Mouse (Mus musculus): ENCODE results near the gene Moxd2. TPM values are rescaled to one million over a fixed set of nuclear protein-coding genes. Genes with fewer than 3 reads are reported as not detected.

Moxd2 gene
- polyA plus RNA-seq, 1 experiment from 2014 or later = not detected

Other genes with a start within 250 kb of the Moxd2 start
- gene Prss58, start 12.9 kb upstream of the Moxd2 start, polyA plus RNA-seq (2014; fragmentation: Nextera tagmentation; extraction: Ambion mirVana) = not detected in 2 replicates
- gene 1700074P13Rik, start 53.1 kb upstream of the Moxd2 start, polyA plus RNA-seq (2014; fragmentation: Nextera tagmentation; extraction: Ambion mirVana) = not detected in 2 replicates
- not detected in 2 replicates for gene Gm4744, start 64.4 kb upstream of the Moxd2 start, polyA plus RNA-seq (2014; fragmentation: Nextera tagmentation; extraction: Ambion mirVana)
- not detected in 2 replicates for gene 1810009J06Rik, start 77.3 kb upstream of the Moxd2 start, polyA plus RNA-seq (2014; fragmentation: Nextera tagmentation; extraction: Ambion mirVana)
- not detected in 2 replicates for gene Gm2663, start 112.0 kb upstream of the Moxd2 start, polyA plus RNA-seq (2014; fragmentation: Nextera tagmentation; extraction: Ambion mirVana)
- gene 2210010C04Rik, start 148.0 kb upstream of the Moxd2 start, polyA plus RNA-seq (2014; fragmentation: Nextera tagmentation; extraction: Ambion mirVana) = not detected in 2 replicates